Mouse (Mus musculus) left cerebral cortex, postnatal 4 days (tissue): ENCODE results near the gene Fignl1. TPM values are rescaled to one million over a fixed set of nuclear protein-coding genes. Genes with fewer than 3 reads are reported as not detected.

Experiments
- DNase-seq: peaks from one replicate; pipeline ENCODE4 v3.0.0-alpha.2; 2022
- intact Hi-C: fragments of 180-260 bp; cut with DNase I; formaldehyde crosslinking; loops from one replicate; pipeline ENCODE4 v1.15.1; 2025
- total RNA-seq, 2 experiments: library from RNA; stranded (reverse); gene quantifications; 2 replicates each; pipeline ENCODE4 v1.2.3; 2021

The Fignl1 gene
- total RNA-seq, 2 experiments from 2014 or later = 3.6 to 5.6 TPM

GRCm38 (mm10) chr11:11815737-11816136, 7.0 kb upstream of the Fignl1 start:
- intact Hi-C loops = loop anchor here (5.0 to 10.0 kb wide), 3 partner anchors 479 to 717 kb away; no protein-coding TSS in a partner anchor

GRCm38 (mm10) chr11:11811906-11812480, 3.2 kb upstream of the Fignl1 start:
- intact Hi-C loops = loop anchor here (10.0 kb wide), 2 partner anchors 483 to 543 kb away; no protein-coding TSS in a partner anchor
- DNase-seq = peak; percentile 72

More at GRCm38 (mm10) chr11:11815737-11816136, 7.0 kb upstream of the Fignl1 start:
- DNase-seq = no peak

- no peak for DNase-seq
- intact Hi-C loops = loop anchor here (10.0 kb wide), 2 partner anchors 485 to 545 kb away; no protein-coding TSS in a partner anchor
Measured at GRCm38 (mm10) chr11:11809404-11810175, 828 bp upstream of the Fignl1 start.

GRCm38 (mm10) chr11:11808035-11808819, 535 bp downstream of the Fignl1 start:
- no peak for DNase-seq
- intact Hi-C loops = no loop called here

- no peak for DNase-seq
- intact Hi-C loops = no loop called here
Measured at GRCm38 (mm10) chr11:11805951-11806350, 2.8 kb downstream of the Fignl1 start.

- intact Hi-C loops = no loop called here
- DNase-seq = no peak
Measured at GRCm38 (mm10) chr11:11804421-11804820, 4.3 kb downstream of the Fignl1 start.

GRCm38 (mm10) chr11:11801067-11801466, 7.7 kb downstream of the Fignl1 start:
- no peak for DNase-seq
- intact Hi-C loops = no loop called here

- DNase-seq = no peak
- intact Hi-C loops = no loop called here
Measured at GRCm38 (mm10) chr11:11800304-11800703, 8.5 kb downstream of the Fignl1 start.

- no peak for DNase-seq
- intact Hi-C loops = no loop called here
Measured at GRCm38 (mm10) chr11:11798690-11799089, 10.1 kb downstream of the Fignl1 start.

- no peak for DNase-seq
- intact Hi-C loops = no loop called here
Measured at GRCm38 (mm10) chr11:11794626-11795025, 14.1 kb downstream of the Fignl1 start.

- intact Hi-C loops = loop anchor here (5.0 kb wide), 2 partner anchors 286 to 326 kb away; partner anchors contain the start of genes Spata48 and Zpbp
- DNase-seq = peak; percentile 82
Measured at GRCm38 (mm10) chr11:11788521-11788974, 20.2 kb downstream of the Fignl1 start.

- intact Hi-C loops = loop anchor here (5.0 kb wide), 2 partner anchors 283 to 323 kb away; partner anchors contain the start of genes Spata48 and Zpbp
- no peak for DNase-seq
Measured at GRCm38 (mm10) chr11:11785457-11785856, 23.3 kb downstream of the Fignl1 start.

- intact Hi-C loops = no loop called here
- no peak for DNase-seq
Measured at GRCm38 (mm10) chr11:11781728-11782127, 27.0 kb downstream of the Fignl1 start.

- no peak for DNase-seq
- intact Hi-C loops = no loop called here
Measured at GRCm38 (mm10) chr11:11778345-11778744, 30.4 kb downstream of the Fignl1 start.

- no peak for DNase-seq
- intact Hi-C loops = no loop called here
Measured at GRCm38 (mm10) chr11:11777796-11778195, 31.0 kb downstream of the Fignl1 start.

GRCm38 (mm10) chr11:11777246-11777645, 31.5 kb downstream of the Fignl1 start:
- no peak for DNase-seq
- intact Hi-C loops = no loop called here

- DNase-seq = no peak
- intact Hi-C loops = no loop called here
Measured at GRCm38 (mm10) chr11:11776822-11777174, 32.0 kb downstream of the Fignl1 start.

GRCm38 (mm10) chr11:11776071-11776821, 32.5 kb downstream of the Fignl1 start:
- no peak for DNase-seq
- intact Hi-C loops = no loop called here

- intact Hi-C loops = no loop called here
- no peak for DNase-seq
Measured at GRCm38 (mm10) chr11:11774893-11775292, 33.9 kb downstream of the Fignl1 start.

- DNase-seq = no peak
- intact Hi-C loops = no loop called here
Measured at GRCm38 (mm10) chr11:11774384-11774783, 34.4 kb downstream of the Fignl1 start.
